Mouse (Mus musculus): ENCODE results near the gene Syt14. TPM values are rescaled to one million over a fixed set of nuclear protein-coding genes. Genes with fewer than 3 reads are reported as not detected.

The Syt14 gene
- polyA plus RNA-seq, 2 experiments = 2.2 to 2.9 TPM

- no peak for TF ChIP-seq POLR2A (IDR thresholded peaks at IDR 0.05; ENCODE audit: borderline replicate concordance, extremely low read depth, insufficient read depth, insufficient read length)
- Histone ChIP-seq H3K9ac (ENCODE audit: low read depth, low read length, severe bottlenecking) (no peak overlapping the region), H3K27ac (replicated peaks; ENCODE audit: low read depth, low read length) (no peak overlapping the region), H3K4me3 (replicated peaks; ENCODE audit: low read length) (no peak overlapping the region), H3K4me2 (replicated peaks; ENCODE audit: low read depth, low read length, severe bottlenecking) (no peak overlapping the region), H3K9me3 (ENCODE audit: control insufficient read depth, low read length) (no peaks in the 10 kb centered on the region), H3K4me1 (ENCODE audit: control insufficient read depth, insufficient read depth, low read length) (no peaks in the 10 kb centered on the region), H3K27me3 (ENCODE audit: control insufficient read depth, insufficient read depth, low read length) (no peaks in the 10 kb centered on the region), H3K36me3 (ENCODE audit: control insufficient read depth, insufficient read depth, low read length) (no peaks in the 10 kb centered on the region)
- 100% methylated on average over 2 of the region's 2 CpGs for WGBS
- ATAC-seq (ENCODE audit: low FRiP score, low read depth) (no peak), DNase-seq (ENCODE audit: low spot score) (no peak)
Measured at GRCm38 (mm10) chr1:193003953-193004352, 31.6 kb downstream of the Syt14 start.

DNA sequence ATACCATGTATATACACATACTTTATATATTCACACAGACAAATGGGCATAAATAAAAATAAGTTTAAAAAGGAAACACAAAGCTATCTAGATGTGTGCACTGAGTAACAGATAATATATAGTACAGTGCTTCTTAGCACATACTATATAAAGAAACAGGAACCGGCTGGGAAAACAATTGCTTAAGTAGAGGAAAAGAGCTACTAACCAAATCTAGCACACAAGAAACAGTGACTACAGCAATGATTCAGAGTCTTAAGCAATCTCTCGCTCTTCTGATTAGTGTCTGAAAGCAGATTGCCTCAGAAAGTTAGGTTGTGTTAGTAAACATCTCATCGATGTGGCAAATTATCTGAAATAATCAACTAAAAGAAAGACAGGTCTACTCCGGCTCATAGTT, 33.3 kb downstream of the Syt14 start:
- 88% methylated on average over 4 of the region's 4 CpGs for WGBS
- no peak for ATAC-seq (ENCODE audit: low FRiP score, low read depth)
- H3K4me1 ChIP-seq (ENCODE audit: control insufficient read depth, insufficient read depth, low read length) = no peaks in the 10 kb centered on the region
- no peak overlapping the region for H3K4me3 ChIP-seq (replicated peaks; ENCODE audit: low read length)
- H3K36me3 ChIP-seq (ENCODE audit: control insufficient read depth, insufficient read depth, low read length) = no peaks in the 10 kb centered on the region
- no peaks in the 10 kb centered on the region for H3K27me3 ChIP-seq (ENCODE audit: control insufficient read depth, insufficient read depth, low read length)
- H3K9ac ChIP-seq (ENCODE audit: low read depth, low read length, severe bottlenecking) = no peak overlapping the region
- DNase-seq (ENCODE audit: low spot score) = no peak
- no peak overlapping the region for H3K27ac ChIP-seq (replicated peaks; ENCODE audit: low read depth, low read length)
- H3K9me3 ChIP-seq (ENCODE audit: control insufficient read depth, low read length) = no peaks in the 10 kb centered on the region
- no peak overlapping the region for H3K4me2 ChIP-seq (replicated peaks; ENCODE audit: low read depth, low read length, severe bottlenecking)
- TF ChIP-seq POLR2A (IDR thresholded peaks at IDR 0.05; ENCODE audit: borderline replicate concordance, extremely low read depth, insufficient read depth, insufficient read length) = no peak

- WGBS = 69% methylated on average over 2 of the region's 2 CpGs
- Histone ChIP-seq H3K27ac (replicated peaks; ENCODE audit: low read depth, low read length) (no peak overlapping the region), H3K9me3 (ENCODE audit: control insufficient read depth, low read length) (no peaks in the 10 kb centered on the region), H3K9ac (ENCODE audit: low read depth, low read length, severe bottlenecking) (no peak overlapping the region), H3K27me3 (ENCODE audit: control insufficient read depth, insufficient read depth, low read length) (no peaks in the 10 kb centered on the region), H3K4me1 (ENCODE audit: control insufficient read depth, insufficient read depth, low read length) (no peaks in the 10 kb centered on the region), H3K4me3 (replicated peaks; ENCODE audit: low read length) (no peak overlapping the region), H3K4me2 (replicated peaks; ENCODE audit: low read depth, low read length, severe bottlenecking) (no peak overlapping the region), H3K36me3 (ENCODE audit: control insufficient read depth, insufficient read depth, low read length) (no peaks in the 10 kb centered on the region)
- no peak for DNase-seq (ENCODE audit: low spot score)
- TF ChIP-seq POLR2A (IDR thresholded peaks at IDR 0.05; ENCODE audit: borderline replicate concordance, extremely low read depth, insufficient read depth, insufficient read length) = no peak
- no peak for ATAC-seq (ENCODE audit: low FRiP score, low read depth)
Measured at GRCm38 (mm10) chr1:193001587-193001986, 34.0 kb downstream of the Syt14 start.

DNA sequence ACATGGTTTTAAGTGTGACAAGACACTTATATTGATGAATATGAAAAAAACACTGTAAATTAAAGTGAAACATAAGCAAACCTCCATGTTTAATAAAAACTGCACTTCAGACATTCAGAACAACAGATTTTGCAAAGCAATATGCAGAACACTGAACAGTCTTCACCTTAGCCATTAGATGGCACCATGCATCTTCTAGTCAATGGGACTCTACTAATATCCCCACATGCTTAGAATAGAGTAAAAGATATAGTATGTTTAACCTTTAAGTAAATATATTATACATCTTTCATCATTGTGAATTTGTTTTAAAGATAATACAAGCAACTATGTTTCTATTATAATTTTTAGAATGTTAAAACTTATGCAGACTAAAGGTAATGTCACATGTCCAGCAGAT, 34.7 kb downstream of the Syt14 start:
- Histone ChIP-seq H3K27me3 (ENCODE audit: control insufficient read depth, insufficient read depth, low read length) (no peaks in the 10 kb centered on the region), H3K9ac (ENCODE audit: low read depth, low read length, severe bottlenecking) (no peak overlapping the region), H3K27ac (replicated peaks; ENCODE audit: low read depth, low read length) (no peak overlapping the region), H3K36me3 (ENCODE audit: control insufficient read depth, insufficient read depth, low read length) (no peaks in the 10 kb centered on the region), H3K4me2 (replicated peaks; ENCODE audit: low read depth, low read length, severe bottlenecking) (no peak overlapping the region), H3K4me3 (replicated peaks; ENCODE audit: low read length) (no peak overlapping the region), H3K9me3 (ENCODE audit: control insufficient read depth, low read length) (no peaks in the 10 kb centered on the region), H3K4me1 (ENCODE audit: control insufficient read depth, insufficient read depth, low read length) (no peaks in the 10 kb centered on the region)
- peak; percentile 57 for DNase-seq (ENCODE audit: low spot score)
- ATAC-seq (ENCODE audit: low FRiP score, low read depth) = no peak
- no peak for TF ChIP-seq POLR2A (IDR thresholded peaks at IDR 0.05; ENCODE audit: borderline replicate concordance, extremely low read depth, insufficient read depth, insufficient read length)

GRCm38 (mm10) chr1:192994179-192994873, 41.2 kb downstream of the Syt14 start:
- 78% methylated on average over 2 of the region's 2 CpGs for WGBS
- DNase-seq (ENCODE audit: low spot score) = no peak
- no peaks in the 10 kb centered on the region for H3K27me3 ChIP-seq (ENCODE audit: control insufficient read depth, insufficient read depth, low read length)

More at GRCm38 (mm10) chr1:192994179-192994873, 41.2 kb downstream of the Syt14 start:
- no peak overlapping the region for H3K9ac ChIP-seq (ENCODE audit: low read depth, low read length, severe bottlenecking)
- H3K9me3 ChIP-seq (ENCODE audit: control insufficient read depth, low read length) = no peaks in the 10 kb centered on the region
- no peak for ATAC-seq (ENCODE audit: low FRiP score, low read depth)
- no peaks in the 10 kb centered on the region for H3K36me3 ChIP-seq (ENCODE audit: control insufficient read depth, insufficient read depth, low read length)
- H3K4me3 ChIP-seq (replicated peaks; ENCODE audit: low read length) = no peak overlapping the region
- TF ChIP-seq POLR2A (IDR thresholded peaks at IDR 0.05; ENCODE audit: borderline replicate concordance, extremely low read depth, insufficient read depth, insufficient read length) = no peak
- H3K4me1 ChIP-seq (ENCODE audit: control insufficient read depth, insufficient read depth, low read length) = no peaks in the 10 kb centered on the region
- H3K27ac ChIP-seq (replicated peaks; ENCODE audit: low read depth, low read length) = no peak overlapping the region
- H3K4me2 ChIP-seq (replicated peaks; ENCODE audit: low read depth, low read length, severe bottlenecking) = no peak overlapping the region

All from limb, embryonic 14.5 days (tissue).